Mouse (Mus musculus): ENCODE data around the gene Gm20388.

- no peak for TF ChIP-seq POLR2A (IDR thresholded peaks at IDR 0.05; ENCODE audit: borderline replicate concordance, control insufficient read depth, low read depth, low read length)
- TF ChIP-seq CTCF (IDR thresholded peaks at IDR 0.05; ENCODE audit: control insufficient read depth, insufficient read depth, low read length) = no peak
These were observed 2901.3 kb downstream of the Gm20388 start for GRCm38 (mm10) chr8:122811870-122812494.

All from bone marrow, adult 2 months (tissue).